Mouse (Mus musculus) heart, adult 11 months (tissue): ENCODE measurements around the gene Cox10.

ENCODE experiments used
- DNase-seq: peaks from one replicate; pipeline ENCODE4 v3.0.0; 2022

Cox10 gene

GRCm38 (mm10) chr11:64045041-64045440 is 34.2 kb downstream of the Cox10 start:
- DNase-seq: peak; percentile 80

- DNase-seq: peak; percentile 64
These were observed 35.2 kb downstream of the Cox10 start for GRCm38 (mm10) chr11:64044024-64044423.

GRCm38 (mm10) chr11:64041281-64041680 is 38.0 kb downstream of the Cox10 start:
- DNase-seq: peak; percentile 80

- no peak for DNase-seq
These were observed 39.7 kb downstream of the Cox10 start for GRCm38 (mm10) chr11:64039600-64039999.

- DNase-seq: peak; percentile 75
These were observed 41.7 kb downstream of the Cox10 start for GRCm38 (mm10) chr11:64037471-64038125.

GRCm38 (mm10) chr11:64036306-64036705 is 43.0 kb downstream of the Cox10 start:
- peak; percentile 76 for DNase-seq

- peak; percentile 76 for DNase-seq
These were observed 43.6 kb downstream of the Cox10 start for GRCm38 (mm10) chr11:64035709-64036108.

GRCm38 (mm10) chr11:64034686-64035085 is 44.6 kb downstream of the Cox10 start:
- peak; percentile 63 for DNase-seq

- DNase-seq: peak; percentile 80
These were observed 51.8 kb downstream of the Cox10 start for GRCm38 (mm10) chr11:64027423-64027822.

GRCm38 (mm10) chr11:64025843-64026242 is 53.4 kb downstream of the Cox10 start:
- peak; percentile 70 for DNase-seq

- DNase-seq: peak; percentile 61
These were observed 54.7 kb downstream of the Cox10 start for GRCm38 (mm10) chr11:64024575-64024974.

- DNase-seq: peak; percentile 49
These were observed 55.8 kb downstream of the Cox10 start for GRCm38 (mm10) chr11:64023380-64023981.

GRCm38 (mm10) chr11:64022403-64023047 is 56.7 kb downstream of the Cox10 start:
- DNase-seq: peak; percentile 28

GRCm38 (mm10) chr11:64019235-64019634 is 60.0 kb downstream of the Cox10 start:
- peak; percentile 70 for DNase-seq

GRCm38 (mm10) chr11:64018165-64018564 is 61.1 kb downstream of the Cox10 start:
- DNase-seq: peak; percentile 78

GRCm38 (mm10) chr11:64015309-64015708 is 64.0 kb downstream of the Cox10 start:
- DNase-seq: peak; percentile 83

GRCm38 (mm10) chr11:64010724-64011496 is 68.4 kb downstream of the Cox10 start:
- DNase-seq: peak; percentile 59

- peak; percentile 29 for DNase-seq
These were observed 75.1 kb downstream of the Cox10 start for GRCm38 (mm10) chr11:64004152-64004551.

GRCm38 (mm10) chr11:64003484-64003883 is 75.8 kb downstream of the Cox10 start:
- DNase-seq: peak; percentile 87

GRCm38 (mm10) chr11:64002629-64003028 is 76.6 kb downstream of the Cox10 start:
- DNase-seq: peak; percentile 46

- peak; percentile 62 for DNase-seq
These were observed 78.2 kb downstream of the Cox10 start for GRCm38 (mm10) chr11:64001111-64001510.

GRCm38 (mm10) chr11:64000200-64000794 is 79.0 kb downstream of the Cox10 start:
- peak; percentile 67 for DNase-seq

- DNase-seq: peak; percentile 59
These were observed 79.8 kb downstream of the Cox10 start for GRCm38 (mm10) chr11:63999431-63999830.
